Mouse (Mus musculus) E14TG2a.4 (cell line): Measurements from ENCODE around the gene Cryab.

Source experiments
- CTCF ChIP-seq: conservative IDR thresholded peaks from 2 replicates; pipeline ENCODE4 v1.5.1; 2014; ENCODE audit warnings: low read length
- NANOG ChIP-seq: IDR thresholded peaks from 2 replicates; pipeline ENCODE4 v1.6.1; 2014; ENCODE audit warnings: borderline replicate concordance, low read length, mixed read lengths

DNA sequence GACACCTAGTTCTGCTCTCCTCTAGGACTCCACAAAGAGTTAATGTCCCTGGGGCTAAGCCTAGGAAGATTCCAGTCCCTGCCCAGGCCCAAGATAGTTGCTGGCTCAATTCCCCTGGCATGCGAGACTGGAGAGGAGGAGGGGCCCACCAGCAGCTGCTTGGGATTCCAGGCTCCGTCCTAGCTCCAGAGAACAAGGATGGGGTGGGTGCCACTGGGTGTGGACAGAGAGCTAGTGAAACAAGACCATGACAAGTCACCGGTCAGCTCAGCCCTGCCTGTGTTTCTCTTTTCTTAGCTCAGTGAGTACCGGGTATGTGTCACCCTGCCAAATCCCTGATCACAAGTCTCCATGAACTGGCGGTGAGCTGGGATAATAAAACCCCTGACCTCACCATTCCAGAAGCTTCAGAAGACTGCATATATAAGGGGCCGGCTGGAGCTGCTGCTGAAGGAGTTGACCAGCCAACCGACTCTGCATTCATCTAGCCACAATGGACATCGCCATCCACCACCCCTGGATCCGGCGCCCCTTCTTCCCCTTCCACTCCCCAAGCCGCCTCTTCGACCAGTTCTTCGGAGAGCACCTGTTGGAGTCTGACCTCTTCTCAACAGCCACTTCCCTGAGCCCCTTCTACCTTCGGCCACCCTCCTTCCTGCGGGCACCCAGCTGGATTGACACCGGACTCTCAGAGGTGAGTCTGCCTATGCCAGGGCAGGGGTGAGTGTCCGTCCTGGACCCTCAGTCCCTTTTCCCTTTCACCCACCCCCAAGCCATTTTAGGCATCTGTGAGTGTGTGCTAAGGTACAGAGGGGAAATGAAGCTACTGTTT, 1.9 kb downstream of the Cryab start:
- no peak for TF ChIP-seq CTCF
- TF ChIP-seq NANOG, result no peak
